Mouse (Mus musculus) heart, adult 18-20 months (tissue): ENCODE results near the gene Eppin. TPM values are rescaled to one million over a fixed set of nuclear protein-coding genes. Genes with fewer than 3 reads are reported as not detected.
"Not testable (repeated sequence)": the region's sequence is repeated elsewhere in the genome, so short reads cannot be mapped to it uniquely, and the experiment has no call there.

ENCODE experiments used
- DNase-seq, 2 experiments: peaks; one replicate each; pipeline ENCODE4 v3.0.0; 2021 to 2022; ENCODE audit warnings: mixed read lengths in 1 of 2
- long read RNA-seq, 2 experiments: library from polyadenylated mRNA; stranded (forward); transcript quantifications; one replicate each; pipeline ENCODE4 v2.0.0; 2021
- total RNA-seq, 2 experiments: library from RNA; stranded (reverse); gene quantifications; 2 replicates each; pipeline ENCODE4 v1.2.3; 2021

Eppin gene
- not detected for total RNA-seq
- long read RNA-seq, experiment 1, result 0 reads
- long read RNA-seq, experiment 2, result 0 reads

- no peak for DNase-seq
Observed at GRCm38 (mm10) chr2:164593494-164593893, at the start of gene Eppin. Gene Eppin, minus strand, starts transcription at chr2:164593594.

GRCm38 (mm10) chr2:164641881-164642673 lies 48.7 kb upstream of the Eppin start:
- DNase-seq, result no peak

GRCm38 (mm10) chr2:164641129-164641528 lies 47.7 kb upstream of the Eppin start:
- DNase-seq, result peak in 1 of 2 experiments; percentile 14

- DNase-seq, result no peak
Observed at GRCm38 (mm10) chr2:164638696-164639095, 45.3 kb upstream of the Eppin start, which contains the start of gene Wfdc16. Gene Wfdc16, minus strand, starts transcription at chr2:164638796.

GRCm38 (mm10) chr2:164635266-164635665 lies 41.9 kb upstream of the Eppin start:
- no peak for DNase-seq

- DNase-seq, result no peak
Observed at GRCm38 (mm10) chr2:164621775-164622174, 28.4 kb upstream of the Eppin start.

- no peak for DNase-seq
Observed at GRCm38 (mm10) chr2:164619050-164619449, 25.7 kb upstream of the Eppin start.

GRCm38 (mm10) chr2:164615386-164615785 lies 22.0 kb upstream of the Eppin start:
- DNase-seq, result no peak

GRCm38 (mm10) chr2:164613471-164613870 lies 20.1 kb upstream of the Eppin start, which contains the start of the genes Wfdc6b and Wfdc8:
Gene Wfdc6b, plus strand, starts transcription at chr2:164613522.
Gene Wfdc8, minus strand, starts transcription at chr2:164613626.
- DNase-seq, result peak; percentile 54 to 58

- no peak for DNase-seq
Observed at GRCm38 (mm10) chr2:164608781-164609180, 15.4 kb upstream of the Eppin start.

GRCm38 (mm10) chr2:164604411-164604810 lies 11.0 kb upstream of the Eppin start:
- no peak for DNase-seq

GRCm38 (mm10) chr2:164603482-164603881 lies 10.1 kb upstream of the Eppin start:
- DNase-seq, result no peak

- no peak for DNase-seq
Observed at GRCm38 (mm10) chr2:164600179-164600578, 6.8 kb upstream of the Eppin start.

- DNase-seq, result peak; percentile 10 to 29
Observed at GRCm38 (mm10) chr2:164592014-164592413, 1.4 kb downstream of the Eppin start.

- peak; percentile 43 to 45 for DNase-seq
Observed at GRCm38 (mm10) chr2:164585025-164585725, 8.2 kb downstream of the Eppin start, which contains the start of gene Wfdc6a. Gene Wfdc6a, minus strand, starts transcription at chr2:164585447.

- DNase-seq, result not testable (repeated sequence)
Observed at GRCm38 (mm10) chr2:164573359-164573758, 20.0 kb downstream of the Eppin start, which contains the start of gene Spint3. Gene Spint3, minus strand, starts transcription at chr2:164573459.

GRCm38 (mm10) chr2:164567460-164567859 lies 25.9 kb downstream of the Eppin start:
- DNase-seq, result peak in 1 of 2 experiments; percentile 8

- DNase-seq, result no peak
Observed at GRCm38 (mm10) chr2:164566997-164567396, 26.4 kb downstream of the Eppin start.

GRCm38 (mm10) chr2:164564346-164564745 lies 29.0 kb downstream of the Eppin start:
- DNase-seq, result no peak

GRCm38 (mm10) chr2:164563339-164564038 lies 29.9 kb downstream of the Eppin start:
- DNase-seq, result peak in 1 of 2 experiments; percentile 25

- DNase-seq, result no peak
Observed at GRCm38 (mm10) chr2:164562391-164563188, 30.8 kb downstream of the Eppin start, which contains the start of gene Wfdc2. Gene Wfdc2, plus strand, starts transcription at chr2:164562413.
